Mouse (Mus musculus): ENCODE results near the gene Tdrd9.
A peak's percentile ranks its signal among the peaks of the same experiment; 100 is the strongest.

The Tdrd9 gene

DNA sequence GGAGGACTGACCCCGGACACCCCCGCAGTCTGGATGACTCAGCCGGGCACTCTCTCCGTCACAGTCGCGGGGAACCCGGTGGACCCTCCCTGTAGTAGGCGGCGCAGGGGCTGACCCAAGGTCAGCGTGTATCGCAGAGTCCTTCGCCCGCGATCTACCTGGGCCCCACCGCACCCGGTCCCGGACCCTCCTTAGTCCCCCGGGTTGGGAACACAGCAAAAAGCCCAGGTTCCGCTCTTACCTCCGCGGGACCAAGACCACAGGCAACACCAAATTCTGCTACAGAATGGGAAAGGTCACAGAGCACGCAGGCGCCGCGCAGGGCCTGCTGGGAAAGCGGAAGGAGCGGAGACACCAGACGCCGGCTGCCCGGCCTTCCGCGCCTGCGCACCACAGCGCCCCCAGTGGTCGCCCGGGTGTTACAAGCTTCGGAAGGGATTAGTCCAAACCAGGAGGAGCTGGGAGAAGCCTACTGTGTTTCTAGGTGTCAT lies 4.6 kb upstream of the Tdrd9 start, which contains the start of gene Atp5mpl:
Gene Atp5mpl, minus strand, starts transcription at position 295 of the 491 bp plus-strand sequence.
- DNase-seq: peak; percentile 96

DNA sequence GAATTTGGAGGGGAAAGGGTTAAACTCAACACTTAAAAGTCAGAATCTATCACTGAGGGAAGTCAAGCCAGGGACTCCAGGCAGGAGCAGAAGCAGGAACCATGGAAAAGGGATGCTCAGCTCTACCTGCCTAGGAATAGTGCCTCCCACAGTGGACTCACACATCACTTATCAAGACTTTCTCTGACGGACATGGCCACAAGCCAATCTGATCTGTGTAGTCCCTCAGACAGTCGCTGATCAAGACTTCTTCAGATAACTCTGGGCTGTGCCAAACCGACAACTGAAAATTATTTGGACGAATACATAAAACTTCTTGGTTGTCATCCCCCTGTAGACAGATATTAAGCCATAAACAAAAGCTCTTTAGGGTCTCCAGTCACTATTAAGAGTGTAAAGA lies 1.3 kb upstream of the Tdrd9 start:
- no peak for DNase-seq

DNA sequence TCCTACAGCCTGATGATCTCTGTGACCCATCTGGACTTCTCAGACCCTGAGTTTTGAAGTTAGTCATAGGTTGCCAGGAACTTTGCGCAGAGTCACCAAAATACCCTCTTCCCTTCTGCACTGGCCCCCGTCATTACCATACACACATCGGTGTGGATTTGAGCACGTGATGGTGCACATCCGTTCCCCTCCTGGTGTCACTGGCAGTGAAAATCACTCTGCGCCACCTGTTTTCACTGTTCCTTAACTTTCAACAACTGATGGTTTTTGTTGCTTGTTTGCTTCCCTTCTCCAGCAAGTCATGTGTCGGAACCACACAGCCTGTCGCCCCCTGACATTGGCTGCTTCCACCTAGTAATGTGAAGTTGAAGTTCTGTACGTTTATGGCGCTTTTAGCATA lies 1.1 kb downstream of the Tdrd9 start:
- DNase-seq: no peak

DNA sequence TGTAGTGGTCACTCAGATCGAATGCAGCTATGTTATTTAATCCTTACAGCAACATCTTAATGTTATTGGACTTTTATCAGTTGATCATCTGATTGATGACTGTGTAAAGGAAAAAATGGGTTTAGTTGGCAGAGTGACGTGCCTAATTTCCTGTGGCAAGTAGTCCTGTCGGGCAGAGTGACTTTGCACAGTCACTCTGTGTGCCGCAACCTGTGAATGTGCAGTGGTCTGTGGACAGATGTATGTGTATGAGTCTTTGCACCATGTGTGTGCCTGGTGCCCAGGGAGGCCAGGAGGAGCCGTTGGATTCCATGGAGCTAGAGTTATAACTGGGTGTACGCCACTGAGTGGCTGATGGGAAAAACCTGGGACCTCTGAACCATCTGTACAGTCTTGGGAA lies 3.2 kb downstream of the Tdrd9 start:
- DNase-seq: no peak

DNA sequence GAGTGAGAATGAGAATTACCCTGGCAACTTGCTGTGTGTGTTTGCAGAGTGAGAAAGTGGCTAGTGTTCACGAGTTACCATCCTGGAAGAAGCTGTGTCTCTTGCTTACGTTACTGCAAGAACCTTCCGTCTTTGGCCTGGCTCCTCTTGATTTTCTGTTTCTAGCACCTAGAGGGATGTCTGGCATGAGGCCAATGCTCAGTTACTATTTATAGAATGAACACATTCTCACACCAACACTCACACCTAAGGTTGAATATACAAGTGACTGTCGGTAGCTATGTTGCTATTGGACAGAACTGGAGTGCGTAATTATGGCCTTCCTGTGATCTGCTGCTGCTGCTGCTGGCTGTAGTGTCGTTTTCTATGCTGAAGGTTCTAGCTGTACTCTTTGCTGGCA lies 5.8 kb downstream of the Tdrd9 start:
- DNase-seq: peak; percentile 24

DNA sequence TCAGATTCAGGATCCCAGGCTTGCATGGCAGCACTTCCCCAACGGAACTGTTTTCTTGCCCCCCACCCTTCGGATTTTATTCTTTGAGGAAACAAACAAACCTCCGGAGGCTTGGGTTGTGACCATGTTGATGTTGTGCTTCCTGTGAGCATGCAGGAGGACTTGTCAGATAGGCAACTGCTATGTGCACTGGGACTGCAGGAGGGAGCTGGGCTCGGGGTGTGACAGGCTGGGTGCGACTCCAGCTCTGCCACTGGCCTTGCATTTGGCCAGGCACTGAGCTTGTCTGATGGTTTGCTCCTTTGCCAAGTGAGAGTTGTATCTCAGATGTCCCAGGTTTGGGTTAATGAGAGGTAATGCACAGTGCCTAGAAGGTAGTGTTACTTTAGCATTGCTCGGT lies 6.9 kb downstream of the Tdrd9 start:
- DNase-seq: no peak

DNA sequence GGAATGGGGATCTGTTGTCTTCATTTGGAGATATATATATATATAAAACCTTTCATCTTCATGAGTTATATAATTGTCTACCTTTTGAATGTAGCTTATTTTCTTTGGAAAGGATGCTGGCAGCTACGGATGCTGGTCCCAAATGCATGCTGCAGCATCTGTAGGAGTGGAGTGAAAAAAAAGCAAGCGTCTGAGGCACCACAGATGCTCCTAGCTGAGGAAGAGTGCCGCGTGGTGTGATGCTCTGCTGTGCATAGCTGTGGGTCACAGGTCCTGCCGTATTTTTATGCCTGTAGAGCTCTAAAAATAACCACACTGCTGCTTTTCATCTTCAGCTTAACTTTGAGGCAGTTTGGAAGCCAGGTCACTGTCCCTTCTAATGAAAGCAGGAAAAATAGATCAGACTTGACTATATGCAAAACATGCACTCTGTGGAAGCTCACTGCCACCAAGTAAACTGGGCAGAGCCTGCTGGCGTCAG lies 9.6 kb downstream of the Tdrd9 start, which contains the start of gene Rd3l:
Gene Rd3l, minus strand, starts transcription at position 431 of the 481 bp plus-strand sequence.
- DNase-seq: no peak

DNA sequence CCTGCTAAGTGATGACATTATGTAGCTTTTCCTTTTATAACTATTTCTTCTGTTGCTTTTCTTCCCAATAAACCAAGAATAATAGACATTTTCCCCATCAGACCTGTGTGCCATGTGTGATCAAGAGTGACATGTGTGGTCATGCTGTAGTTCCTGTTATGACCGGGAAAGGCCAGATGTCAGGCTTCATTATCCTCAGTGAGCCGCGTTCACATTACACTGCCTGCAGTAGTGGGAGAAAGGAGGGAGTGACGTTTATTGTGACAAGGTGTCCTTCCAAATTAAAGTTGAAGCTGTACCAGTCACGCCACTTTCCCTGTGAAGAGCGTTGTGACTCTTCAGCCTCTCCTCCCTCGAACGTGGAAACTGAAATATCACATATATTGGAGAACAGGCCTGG lies 10.5 kb downstream of the Tdrd9 start:
- no peak for DNase-seq

DNA sequence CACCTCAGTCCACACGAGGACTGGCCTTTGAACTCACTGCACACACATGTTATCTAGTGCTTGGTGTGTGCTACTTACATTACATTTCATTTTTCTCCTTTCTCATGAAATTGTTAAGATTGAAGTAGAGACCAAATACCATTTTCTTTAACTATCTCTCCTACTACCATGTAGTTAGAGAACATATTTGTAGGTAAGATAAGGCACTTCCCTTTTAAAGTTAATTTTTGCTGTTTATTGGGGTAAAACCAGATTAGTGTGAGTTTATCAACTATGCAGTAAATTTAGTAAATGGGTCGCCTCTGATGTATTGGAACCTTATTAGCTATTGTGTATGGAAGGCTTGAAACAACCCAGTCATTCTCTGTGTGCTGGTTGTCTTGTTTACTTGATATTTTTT lies 11.8 kb downstream of the Tdrd9 start:
- DNase-seq: no peak

DNA sequence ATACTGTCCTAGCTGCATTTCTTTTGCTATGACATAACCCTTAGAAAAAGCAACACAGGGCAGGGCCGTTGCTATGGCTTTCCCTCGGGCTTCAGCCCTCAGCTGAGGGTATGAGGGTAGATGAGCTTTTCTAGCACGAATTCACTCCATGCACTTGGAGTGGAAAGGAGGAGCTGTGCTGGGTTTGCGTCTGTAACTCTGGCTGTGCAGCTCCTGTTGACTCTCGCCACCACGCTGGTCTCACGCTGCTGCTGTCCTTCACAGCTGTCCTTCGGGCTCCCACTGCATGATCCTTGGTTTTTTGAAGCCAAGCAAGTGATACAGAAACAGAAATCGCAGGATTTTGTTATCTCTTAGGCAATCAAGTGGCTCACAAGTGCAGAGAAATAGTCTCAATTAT lies 15.4 kb downstream of the Tdrd9 start:
- no peak for DNase-seq

DNA sequence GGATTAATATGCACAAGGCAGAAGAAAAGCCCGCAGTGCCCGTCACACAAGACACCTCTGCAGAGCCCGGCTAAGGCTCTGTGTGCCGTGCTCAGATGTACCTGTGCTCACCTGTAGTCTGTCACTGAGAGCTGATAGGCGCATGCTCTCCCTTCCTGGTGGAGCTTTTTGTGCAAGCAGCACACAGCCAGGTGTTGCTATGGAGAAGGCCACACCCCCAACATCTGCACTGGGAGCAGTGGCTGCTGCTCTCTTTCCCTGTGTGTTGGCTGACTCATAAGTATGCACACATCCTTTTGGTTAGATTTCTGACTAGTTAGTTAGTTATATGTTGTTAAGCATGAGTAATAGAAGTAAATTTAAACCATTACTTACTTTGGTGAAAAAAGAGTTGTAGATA lies 21.3 kb downstream of the Tdrd9 start:
- DNase-seq: no peak

DNA sequence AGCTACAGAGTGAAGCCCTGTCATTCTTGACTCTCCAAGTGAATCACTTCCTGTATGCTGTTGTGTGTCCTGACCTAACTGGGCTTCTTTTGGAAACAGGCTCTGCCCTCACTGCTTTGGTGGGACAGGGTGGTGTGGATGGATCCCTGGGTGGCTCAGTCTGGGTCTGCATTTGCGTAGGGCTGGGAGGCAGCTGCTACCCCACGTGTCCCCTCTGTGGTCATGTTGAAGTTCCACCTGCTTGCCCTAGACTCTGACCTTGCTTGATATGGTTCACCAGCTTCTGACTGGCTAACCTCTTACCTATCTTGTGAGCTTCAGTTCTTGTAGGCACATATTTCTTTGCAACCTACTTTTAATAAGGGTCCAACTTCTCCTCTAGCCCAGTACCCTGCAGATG lies 23.8 kb downstream of the Tdrd9 start:
- DNase-seq: no peak

DNA sequence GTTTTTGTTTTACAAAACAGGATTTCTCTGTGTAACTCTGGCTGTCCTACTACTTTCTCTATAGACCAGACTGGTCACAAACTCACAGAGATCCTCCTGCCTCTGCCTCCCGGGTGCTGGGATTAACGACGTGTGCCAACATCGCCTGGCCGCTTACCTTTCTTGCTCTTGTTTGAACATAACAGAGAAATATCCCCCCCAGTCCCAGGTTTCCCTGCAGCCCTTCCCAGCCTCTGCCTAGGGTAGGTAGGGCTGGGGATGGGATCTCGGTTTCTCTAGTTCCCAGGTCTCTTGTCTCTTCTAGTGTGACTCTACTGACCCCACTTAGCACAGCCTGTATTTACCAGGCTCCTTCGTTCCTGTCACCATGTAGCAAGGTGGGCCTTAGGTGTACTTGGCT lies 28.4 kb downstream of the Tdrd9 start:
- DNase-seq: no peak

DNA sequence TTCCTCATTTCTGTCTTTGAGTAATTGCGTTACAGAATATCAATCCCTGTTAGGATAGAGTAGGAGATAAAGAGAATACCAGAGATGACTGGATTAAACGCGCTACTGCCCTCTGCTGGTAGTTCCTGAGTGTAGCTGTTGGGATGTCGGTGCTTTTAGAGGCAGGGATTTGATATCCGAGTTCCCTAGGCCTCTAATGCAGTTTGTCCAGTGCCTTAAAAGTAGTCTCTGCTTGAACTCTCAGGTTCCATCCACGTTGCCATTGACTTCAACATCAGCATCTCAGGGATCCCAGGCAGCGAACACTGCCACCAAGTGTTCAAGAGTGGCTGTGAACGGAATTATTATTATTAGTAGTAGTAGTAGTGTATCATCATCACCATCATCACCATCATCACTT lies 29.9 kb downstream of the Tdrd9 start:
- peak; percentile 65 for DNase-seq

DNA sequence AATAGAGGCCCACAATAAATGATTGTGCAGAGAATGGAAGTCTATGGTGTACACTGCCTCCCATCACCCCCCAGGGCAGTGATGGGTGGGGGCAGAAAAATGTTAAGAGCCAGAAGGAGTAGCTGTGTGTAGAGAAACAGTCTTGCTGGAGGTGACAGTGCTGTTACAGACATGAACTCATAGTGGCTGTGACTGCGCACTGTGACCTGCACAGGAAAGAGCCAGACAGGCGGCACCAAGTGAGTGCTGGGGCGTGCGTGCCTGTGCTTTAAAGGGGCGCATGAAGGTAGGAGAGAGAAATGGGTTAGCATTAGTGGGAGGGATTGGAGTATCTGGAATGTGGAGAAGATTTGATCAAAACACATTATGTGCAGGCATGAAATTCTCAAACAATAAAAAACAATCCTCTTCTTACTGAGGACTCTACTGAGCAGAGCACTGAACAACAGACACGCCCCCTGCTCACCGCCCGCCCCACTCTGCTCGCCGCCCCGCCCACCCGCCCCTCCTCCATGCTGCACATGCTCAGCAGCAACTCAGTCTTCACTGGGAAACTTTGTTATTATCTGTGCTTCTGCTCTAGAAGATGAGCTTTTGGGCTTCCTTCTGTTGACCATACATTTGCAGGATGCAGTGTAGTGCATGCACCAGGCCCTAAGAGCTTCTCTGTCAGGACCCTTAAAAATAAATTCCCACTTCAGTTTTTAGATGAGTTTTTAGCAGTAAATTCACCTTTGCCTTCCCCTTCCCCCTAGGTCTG lies 41.3 kb downstream of the Tdrd9 start:
- DNase-seq: no peak

DNA sequence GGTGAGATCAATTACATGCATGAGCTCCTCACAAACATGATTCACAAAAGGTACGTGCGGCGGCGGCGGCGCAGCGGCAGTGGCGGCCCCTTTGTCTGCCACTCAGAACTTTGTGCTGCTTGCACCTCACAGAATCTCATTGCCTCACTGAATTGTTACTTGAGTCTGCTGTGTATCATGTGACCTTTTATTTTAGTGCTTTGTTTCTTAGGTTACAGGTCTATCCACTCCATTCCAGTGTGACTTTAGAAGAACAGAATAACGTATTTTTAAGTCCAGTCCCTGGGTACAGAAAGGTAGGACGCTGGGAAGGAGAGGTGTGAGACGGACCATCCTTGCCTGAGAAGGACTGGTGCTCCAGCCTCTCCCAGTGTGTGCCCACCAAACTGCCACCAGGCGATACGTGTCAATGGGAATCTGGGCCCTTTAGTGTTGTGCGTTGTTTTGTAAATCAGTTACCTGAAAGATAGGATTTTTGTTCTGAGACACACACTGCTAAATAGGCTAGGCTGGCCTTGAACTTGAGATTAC lies 42.0 kb downstream of the Tdrd9 start:
- DNase-seq: no peak

DNA sequence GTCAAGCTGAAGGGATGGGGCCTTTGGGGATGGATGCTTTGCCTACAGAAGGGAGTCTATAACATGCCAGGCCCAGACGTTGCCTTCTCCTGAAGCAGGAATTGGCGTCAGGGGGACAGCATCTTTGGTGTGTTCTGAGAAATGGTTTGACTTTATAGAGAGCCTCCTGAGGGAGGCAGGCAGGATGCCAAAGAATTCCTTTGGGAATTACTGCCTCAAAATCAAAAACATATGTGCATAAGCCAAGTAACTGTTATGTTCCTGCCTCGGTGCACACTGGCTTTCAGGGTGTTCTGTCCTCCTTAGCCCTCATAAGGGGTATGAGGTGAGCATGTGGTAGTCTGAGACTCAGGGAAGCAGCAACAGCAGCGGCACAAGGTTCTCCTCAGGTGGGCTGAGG lies 45.0 kb downstream of the Tdrd9 start:
- no peak for DNase-seq

DNA sequence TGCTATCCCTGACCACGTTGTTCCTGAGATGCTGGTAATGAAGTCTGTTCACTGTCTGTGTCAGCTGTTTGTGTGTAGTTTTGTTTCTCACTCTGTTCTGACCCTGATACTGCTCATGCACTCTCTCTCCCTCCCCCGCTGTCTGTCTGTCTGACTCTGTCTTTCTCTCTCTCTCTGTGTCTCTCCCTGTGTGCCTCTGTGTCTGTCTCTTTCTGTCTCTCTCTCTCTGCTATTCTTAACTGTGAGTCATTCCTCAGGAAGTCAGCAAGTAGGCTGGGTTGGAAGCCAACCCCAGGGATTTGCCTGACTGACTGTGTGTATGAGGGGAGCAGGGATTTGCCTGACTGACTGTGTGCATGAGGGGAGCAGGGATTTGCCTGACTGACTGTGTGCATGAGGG lies 51.9 kb downstream of the Tdrd9 start:
- no peak for DNase-seq

DNA sequence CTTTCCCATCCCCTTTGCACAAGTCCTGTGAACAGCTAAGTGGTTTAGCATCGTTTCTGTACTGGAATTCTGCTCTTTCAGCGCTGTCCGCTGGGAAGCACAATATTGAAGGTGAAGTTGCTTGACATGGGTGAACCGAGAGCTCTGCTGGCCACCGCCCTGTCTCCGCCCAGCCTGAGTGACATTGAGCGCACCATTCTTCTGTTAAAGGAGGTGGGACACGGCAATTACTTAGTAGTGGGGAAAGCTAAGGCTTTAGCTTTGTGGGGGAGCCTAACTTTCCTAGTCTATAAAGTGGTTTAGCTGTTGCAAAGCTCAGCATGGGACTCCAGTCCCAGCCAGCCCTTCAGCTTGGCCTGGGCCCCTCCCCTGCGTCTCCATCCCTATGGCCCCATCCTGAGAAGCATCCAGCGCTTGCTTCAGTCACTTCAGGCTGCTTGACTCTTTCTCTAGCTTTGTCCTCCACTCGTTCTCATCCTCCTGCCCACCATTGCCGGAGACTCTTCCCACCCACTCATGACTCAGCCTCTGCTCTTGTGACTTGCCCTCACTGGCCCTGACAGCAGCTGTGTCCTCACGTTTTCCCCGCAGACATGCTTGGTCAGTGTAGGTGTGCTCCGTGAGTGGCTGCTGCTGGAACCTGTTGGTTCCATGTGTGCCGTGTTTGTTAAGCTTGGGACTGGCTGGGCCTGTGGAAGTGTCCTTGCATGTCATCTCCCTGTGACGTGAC lies 53.4 kb downstream of the Tdrd9 start:
- no peak for DNase-seq

DNA sequence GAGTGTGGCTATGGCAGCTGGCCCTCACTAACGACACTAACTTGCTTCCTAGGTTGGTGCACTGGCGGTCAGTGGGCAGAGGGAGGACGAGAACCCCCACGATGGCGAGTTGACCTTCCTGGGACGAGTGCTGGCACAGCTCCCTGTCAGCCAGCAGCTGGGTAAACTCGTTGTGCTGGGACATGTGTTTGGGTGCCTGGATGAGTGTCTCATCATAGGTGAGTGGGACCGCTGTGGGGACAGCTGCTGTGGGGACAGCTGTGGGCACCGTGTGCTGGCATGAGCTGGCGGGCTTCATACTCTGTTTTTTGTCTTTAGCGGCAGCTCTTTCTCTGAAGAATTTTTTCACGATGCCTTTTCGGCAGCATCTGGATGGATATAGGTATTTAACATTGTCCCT lies 54.1 kb downstream of the Tdrd9 start:
- no peak for DNase-seq

DNA sequence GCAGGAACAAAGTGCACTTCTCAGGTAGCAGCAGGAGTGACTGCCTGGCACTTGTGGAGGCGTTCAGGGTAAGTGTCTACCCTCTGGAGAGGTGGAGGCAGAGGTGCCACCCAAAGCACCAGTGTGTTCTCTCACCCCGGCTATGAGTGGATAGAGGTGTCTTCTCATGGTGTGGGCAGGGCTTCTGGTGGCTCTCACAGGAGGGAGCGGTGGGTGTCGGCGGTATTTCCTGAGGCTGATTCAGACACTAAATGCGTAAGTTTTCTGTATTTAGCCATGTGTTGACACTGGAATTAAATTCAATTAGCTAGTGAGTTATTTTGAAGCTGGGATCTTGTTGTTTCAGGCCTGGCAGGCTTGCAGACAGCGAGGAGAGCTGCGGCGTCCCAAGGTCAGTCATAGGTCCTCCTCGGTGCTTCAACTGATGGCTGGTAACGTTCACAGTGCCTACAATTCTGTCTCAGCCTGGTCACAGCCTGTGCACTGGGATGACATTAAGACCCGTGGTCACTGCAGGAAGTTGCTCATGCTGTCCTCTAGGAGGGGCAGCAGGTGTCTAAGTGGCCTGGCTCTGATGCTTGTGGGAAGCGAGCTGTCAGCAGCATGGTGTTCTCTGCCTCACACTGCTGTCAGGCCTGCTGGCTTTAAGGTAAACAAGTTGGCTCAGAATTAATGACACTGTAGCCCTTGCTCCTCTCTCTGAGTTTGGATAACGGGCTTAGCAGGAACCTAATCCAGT lies 54.7 kb downstream of the Tdrd9 start:
- peak; percentile 56 for DNase-seq

DNA sequence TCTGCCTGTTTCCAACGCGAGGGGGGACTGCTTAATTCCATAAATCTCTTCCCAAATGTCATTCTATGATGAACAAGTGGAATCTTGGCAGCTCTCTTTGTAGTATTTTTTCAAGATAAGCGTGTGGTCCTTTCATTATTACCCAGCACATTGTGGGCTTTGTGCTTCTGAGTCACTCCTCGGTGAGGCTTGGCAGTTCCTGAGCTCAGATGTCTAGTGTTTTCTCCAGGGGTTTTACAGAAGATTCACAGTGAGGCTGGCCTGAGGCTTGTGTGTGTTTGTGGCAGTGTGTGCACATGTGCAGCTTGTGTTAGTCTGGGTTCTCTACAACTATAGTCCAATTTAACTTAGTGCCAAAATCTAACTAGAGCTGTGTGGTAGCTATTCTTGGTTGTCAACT lies 56.0 kb downstream of the Tdrd9 start:
- DNase-seq: peak; percentile 16

DNA sequence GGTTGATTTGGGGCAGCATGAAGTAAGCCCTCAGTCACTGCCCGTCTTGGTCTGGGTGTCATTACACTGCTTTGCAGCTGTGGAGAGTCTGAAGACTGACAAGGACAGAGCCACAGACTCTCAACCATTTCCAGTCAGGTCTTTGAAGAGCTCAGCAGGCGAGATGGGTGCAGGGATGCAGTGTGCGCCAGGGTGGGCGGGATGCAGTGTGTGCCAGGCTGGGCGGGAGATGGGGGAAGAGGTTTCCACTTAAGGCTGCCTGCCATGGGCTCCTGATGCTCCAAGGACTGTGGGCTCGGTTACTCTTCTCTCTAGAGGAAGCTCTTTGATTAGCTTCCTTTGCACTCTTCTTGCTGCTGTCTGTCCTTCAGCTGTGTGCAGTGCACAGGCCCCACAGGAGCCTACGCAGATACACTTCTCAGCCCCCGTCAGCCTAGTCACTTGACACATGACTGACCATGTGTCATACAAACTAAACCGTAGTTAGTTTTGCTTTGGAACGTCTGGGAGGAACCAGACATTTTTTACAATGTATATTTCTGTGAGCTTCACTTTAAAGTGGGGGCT lies 62.1 kb downstream of the Tdrd9 start:
- peak; percentile 38 for DNase-seq
